Mouse (Mus musculus): Measurements from ENCODE around the gene Apoh. TPM values are rescaled to one million over a fixed set of nuclear protein-coding genes. Genes with fewer than 3 reads are reported as not detected.

The Apoh gene
- polyA plus RNA-seq, 1 experiment from 2014 or later: not detected

DNA sequence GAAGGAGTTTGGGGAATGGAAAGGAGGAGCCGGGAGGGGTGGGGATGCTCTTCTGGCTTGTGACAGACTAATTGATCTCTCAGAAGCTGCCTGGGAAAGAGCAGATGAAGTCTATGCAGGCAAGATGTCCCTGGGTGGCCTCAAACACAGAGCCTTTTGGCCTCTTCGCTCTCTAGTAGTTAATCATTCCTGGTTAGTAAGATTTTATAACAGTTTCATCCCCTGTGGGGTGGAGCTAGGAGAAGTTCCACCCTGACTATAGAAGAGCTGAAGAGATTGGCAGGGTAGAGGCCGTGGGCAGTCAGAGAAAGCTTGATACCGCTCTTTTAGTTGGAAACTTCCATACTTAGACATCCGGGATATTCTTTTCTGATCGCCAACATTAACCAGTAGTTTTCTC lies 15.8 kb downstream of the Apoh start:
- no peak overlapping the region for H3K27ac ChIP-seq (ENCODE audit: low read depth, low read length)
- H3K27me3 ChIP-seq (ENCODE audit: control insufficient read depth, insufficient read depth, low read length): no peaks in the 10 kb centered on the region
- ATAC-seq (ENCODE audit: low FRiP score, low TSS enrichment): no peak
- H3K9ac ChIP-seq (ENCODE audit: low read depth, low read length): no peak overlapping the region
- 0 out of 2 replicates have a peak, but pooled peaks cover 4% of the 10 kb centered on the region for H3K4me1 ChIP-seq (ENCODE audit: control insufficient read depth, insufficient read depth, low read length)
- 66% methylated on average over 6 of the region's 6 CpGs for WGBS
- no peak overlapping the region for H3K4me3 ChIP-seq (ENCODE audit: low read length)
- no peaks in the 10 kb centered on the region for H3K9me3 ChIP-seq (ENCODE audit: control insufficient read depth, low read length)
- H3K4me2 ChIP-seq (replicated peaks; ENCODE audit: low read depth, low read length): no peak overlapping the region
- H3K36me3 ChIP-seq (ENCODE audit: control insufficient read depth, insufficient read depth, low read length): no peaks in the 10 kb centered on the region

DNA sequence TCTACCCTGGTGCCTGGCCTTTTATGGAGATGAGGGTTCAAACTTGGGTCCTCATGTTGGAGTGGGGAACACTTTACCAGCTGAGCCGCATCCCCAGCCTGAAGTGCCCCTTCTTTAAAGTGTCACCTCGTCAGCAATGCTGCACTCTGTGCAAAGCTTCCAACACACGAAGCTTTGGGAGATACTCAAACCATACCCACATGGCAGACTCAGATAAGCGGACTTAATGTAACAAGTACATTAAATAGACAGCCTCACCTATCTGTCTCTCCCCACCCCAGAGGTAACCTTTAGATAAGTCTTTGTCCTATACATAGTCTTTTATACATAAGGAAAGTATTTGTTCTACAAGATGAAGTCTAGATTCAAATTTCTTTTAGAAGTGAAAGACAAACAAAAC lies 17.8 kb downstream of the Apoh start:
- Histone ChIP-seq H3K4me3 (ENCODE audit: low read length) (no peak overlapping the region), H3K36me3 (ENCODE audit: control insufficient read depth, insufficient read depth, low read length) (no peaks in the 10 kb centered on the region), H3K4me1 (ENCODE audit: control insufficient read depth, insufficient read depth, low read length) (0 out of 2 replicates have a peak, but pooled peaks cover 4% of the 10 kb centered on the region), H3K9me3 (ENCODE audit: control insufficient read depth, low read length) (no peaks in the 10 kb centered on the region), H3K27me3 (ENCODE audit: control insufficient read depth, insufficient read depth, low read length) (no peaks in the 10 kb centered on the region), H3K9ac (ENCODE audit: low read depth, low read length) (no peak overlapping the region), H3K4me2 (replicated peaks; ENCODE audit: low read depth, low read length) (no peak overlapping the region), H3K27ac (ENCODE audit: low read depth, low read length) (no peak overlapping the region)
- WGBS: 84% methylated on average over 4 of the region's 4 CpGs
- ATAC-seq (ENCODE audit: low FRiP score, low TSS enrichment): no peak

DNA sequence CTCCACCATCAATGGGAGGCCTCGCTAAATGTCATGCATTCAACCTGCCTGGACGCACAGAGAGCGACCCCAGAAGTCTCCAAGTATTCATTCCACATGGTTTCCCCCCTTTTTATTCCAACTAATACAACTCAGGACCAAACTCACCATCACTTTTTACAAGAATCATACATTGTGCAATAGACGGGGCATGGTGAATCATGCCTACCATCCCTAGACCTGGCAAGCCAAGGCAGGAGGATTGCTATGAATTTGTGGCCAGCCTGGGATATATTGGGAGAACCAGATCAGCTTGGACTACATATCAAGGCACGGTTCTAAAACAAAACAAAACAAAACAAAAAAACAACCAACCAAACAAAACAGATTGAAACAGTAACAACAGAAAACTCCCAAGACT lies 19.8 kb downstream of the Apoh start:
- no peak overlapping the region for H3K4me2 ChIP-seq (replicated peaks; ENCODE audit: low read depth, low read length)
- no peak overlapping the region for H3K4me3 ChIP-seq (ENCODE audit: low read length)
- no peak overlapping the region for H3K27ac ChIP-seq (ENCODE audit: low read depth, low read length)
- H3K9ac ChIP-seq (ENCODE audit: low read depth, low read length): no peak overlapping the region
- no peaks in the 10 kb centered on the region for H3K36me3 ChIP-seq (ENCODE audit: control insufficient read depth, insufficient read depth, low read length)
- H3K4me1 ChIP-seq (ENCODE audit: control insufficient read depth, insufficient read depth, low read length): 0 out of 2 replicates have a peak, but pooled peaks cover 4% of the 10 kb centered on the region
- WGBS: 90% methylated on average over 5 of the region's 5 CpGs
- ATAC-seq (ENCODE audit: low FRiP score, low TSS enrichment): no peak
- H3K9me3 ChIP-seq (ENCODE audit: control insufficient read depth, low read length): no peaks in the 10 kb centered on the region
- no peaks in the 10 kb centered on the region for H3K27me3 ChIP-seq (ENCODE audit: control insufficient read depth, insufficient read depth, low read length)

GRCm38 (mm10) chr11:108363991-108364390 lies 20.8 kb downstream of the Apoh start:
- Histone ChIP-seq H3K27me3 (ENCODE audit: control insufficient read depth, insufficient read depth, low read length) (no peaks in the 10 kb centered on the region), H3K9me3 (ENCODE audit: control insufficient read depth, low read length) (no peaks in the 10 kb centered on the region), H3K4me1 (ENCODE audit: control insufficient read depth, insufficient read depth, low read length) (no peaks in the 10 kb centered on the region), H3K27ac (ENCODE audit: low read depth, low read length) (no peak overlapping the region), H3K4me2 (replicated peaks; ENCODE audit: low read depth, low read length) (no peak overlapping the region), H3K4me3 (ENCODE audit: low read length) (no peak overlapping the region), H3K36me3 (ENCODE audit: control insufficient read depth, insufficient read depth, low read length) (no peaks in the 10 kb centered on the region), H3K9ac (ENCODE audit: low read depth, low read length) (no peak overlapping the region)
- no peak for ATAC-seq (ENCODE audit: low FRiP score, low TSS enrichment)
- 43% methylated on average over 4 of the region's 4 CpGs for WGBS

DNA sequence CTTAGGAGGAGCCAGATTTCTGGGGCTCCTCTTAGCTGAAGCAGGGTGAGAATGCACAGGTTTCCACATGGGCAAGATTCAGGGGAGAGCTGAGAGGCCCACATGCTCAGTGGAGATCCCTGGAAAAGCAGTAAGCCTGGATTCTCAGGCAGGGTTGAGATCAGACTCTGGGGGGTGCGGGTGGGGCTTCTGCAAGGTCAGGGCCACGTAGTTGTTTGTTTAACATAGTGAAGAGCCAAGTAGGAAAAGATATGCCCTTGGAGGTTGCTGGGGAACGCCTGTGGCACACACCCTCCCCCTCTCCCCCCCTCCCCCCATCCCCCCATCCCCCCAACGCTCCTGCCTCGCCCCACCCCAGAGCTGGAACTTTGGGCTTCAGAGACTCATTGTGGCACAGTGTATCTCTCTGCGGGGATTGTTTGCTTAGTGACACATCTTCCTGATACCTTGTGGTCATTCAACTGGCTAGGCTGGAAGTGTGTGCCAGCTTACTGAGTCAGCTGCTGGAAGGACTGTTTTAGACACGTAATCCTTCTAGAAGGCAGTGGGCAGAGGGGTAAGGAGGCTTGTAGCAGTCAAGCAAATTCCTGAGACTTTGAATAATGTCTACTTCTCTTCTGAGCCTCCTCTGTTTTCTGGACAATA lies 21.9 kb downstream of the Apoh start:
- no peak for ATAC-seq (ENCODE audit: low FRiP score, low TSS enrichment)
- H3K27me3 ChIP-seq (ENCODE audit: control insufficient read depth, insufficient read depth, low read length): no peaks in the 10 kb centered on the region
- H3K4me1 ChIP-seq (ENCODE audit: control insufficient read depth, insufficient read depth, low read length): no peaks in the 10 kb centered on the region
- WGBS: 42% methylated on average over 7 of the region's 7 CpGs
- H3K4me3 ChIP-seq (ENCODE audit: low read length): no peak overlapping the region
- H3K9ac ChIP-seq (ENCODE audit: low read depth, low read length): no peak overlapping the region
- H3K4me2 ChIP-seq (replicated peaks; ENCODE audit: low read depth, low read length): no peak overlapping the region
- H3K36me3 ChIP-seq (ENCODE audit: control insufficient read depth, insufficient read depth, low read length): no peaks in the 10 kb centered on the region
- no peaks in the 10 kb centered on the region for H3K9me3 ChIP-seq (ENCODE audit: control insufficient read depth, low read length)
- H3K27ac ChIP-seq (ENCODE audit: low read depth, low read length): no peak overlapping the region

GRCm38 (mm10) chr11:108365600-108365999 lies 22.4 kb downstream of the Apoh start:
- Histone ChIP-seq H3K27me3 (ENCODE audit: control insufficient read depth, insufficient read depth, low read length) (no peaks in the 10 kb centered on the region), H3K9ac (ENCODE audit: low read depth, low read length) (no peak overlapping the region), H3K36me3 (ENCODE audit: control insufficient read depth, insufficient read depth, low read length) (no peaks in the 10 kb centered on the region), H3K27ac (ENCODE audit: low read depth, low read length) (no peak overlapping the region), H3K4me3 (ENCODE audit: low read length) (no peak overlapping the region), H3K4me2 (replicated peaks; ENCODE audit: low read depth, low read length) (no peak overlapping the region), H3K4me1 (ENCODE audit: control insufficient read depth, insufficient read depth, low read length) (no peaks in the 10 kb centered on the region), H3K9me3 (ENCODE audit: control insufficient read depth, low read length) (no peaks in the 10 kb centered on the region)
- 55% methylated on average over 7 of the region's 7 CpGs for WGBS
- ATAC-seq (ENCODE audit: low FRiP score, low TSS enrichment): no peak

- Histone ChIP-seq H3K27me3 (ENCODE audit: control insufficient read depth, insufficient read depth, low read length) (no peaks in the 10 kb centered on the region), H3K4me2 (replicated peaks; ENCODE audit: low read depth, low read length) (no peak overlapping the region), H3K9ac (ENCODE audit: low read depth, low read length) (no peak overlapping the region), H3K9me3 (ENCODE audit: control insufficient read depth, low read length) (no peaks in the 10 kb centered on the region), H3K4me1 (ENCODE audit: control insufficient read depth, insufficient read depth, low read length) (no peaks in the 10 kb centered on the region), H3K36me3 (ENCODE audit: control insufficient read depth, insufficient read depth, low read length) (no peaks in the 10 kb centered on the region), H3K27ac (ENCODE audit: low read depth, low read length) (no peak overlapping the region), H3K4me3 (ENCODE audit: low read length) (no peak overlapping the region)
- 81% methylated on average over 1 of the region's 1 CpGs for WGBS
- ATAC-seq (ENCODE audit: low FRiP score, low TSS enrichment): no peak
These were observed 23.9 kb downstream of the Apoh start for GRCm38 (mm10) chr11:108367046-108367445.

GRCm38 (mm10) chr11:108376815-108377214 lies 33.7 kb downstream of the Apoh start:
- 66% methylated on average over 7 of the region's 7 CpGs for WGBS
- Histone ChIP-seq H3K4me1 (ENCODE audit: control insufficient read depth, insufficient read depth, low read length) (no peaks in the 10 kb centered on the region), H3K27ac (ENCODE audit: low read depth, low read length) (no peak overlapping the region), H3K4me2 (replicated peaks; ENCODE audit: low read depth, low read length) (no peak overlapping the region), H3K27me3 (ENCODE audit: control insufficient read depth, insufficient read depth, low read length) (no peaks in the 10 kb centered on the region), H3K9ac (ENCODE audit: low read depth, low read length) (no peak overlapping the region), H3K4me3 (ENCODE audit: low read length) (no peak overlapping the region), H3K36me3 (ENCODE audit: control insufficient read depth, insufficient read depth, low read length) (no peaks in the 10 kb centered on the region), H3K9me3 (ENCODE audit: control insufficient read depth, low read length) (no peaks in the 10 kb centered on the region)
- no peak for ATAC-seq (ENCODE audit: low FRiP score, low TSS enrichment)

- WGBS: 38% methylated on average over 19 of the region's 19 CpGs
- H3K27me3 ChIP-seq (ENCODE audit: control insufficient read depth, insufficient read depth, low read length): no peaks in the 10 kb centered on the region
- H3K4me3 ChIP-seq (ENCODE audit: low read length): no peak overlapping the region
- peak; percentile 84; the same call in 1 of the 2 replicates for ATAC-seq (ENCODE audit: low FRiP score, low TSS enrichment)
- H3K4me2 ChIP-seq (replicated peaks; ENCODE audit: low read depth, low read length): no peak overlapping the region
- H3K9me3 ChIP-seq (ENCODE audit: control insufficient read depth, low read length): no peaks in the 10 kb centered on the region
- no peak overlapping the region for H3K9ac ChIP-seq (ENCODE audit: low read depth, low read length)
- no peaks in the 10 kb centered on the region for H3K36me3 ChIP-seq (ENCODE audit: control insufficient read depth, insufficient read depth, low read length)
- H3K4me1 ChIP-seq (ENCODE audit: control insufficient read depth, insufficient read depth, low read length): no peaks in the 10 kb centered on the region
- no peak overlapping the region for H3K27ac ChIP-seq (ENCODE audit: low read depth, low read length)
These were observed 34.7 kb downstream of the Apoh start for GRCm38 (mm10) chr11:108377680-108378362.
